Mouse (Mus musculus) heart, adult 10 weeks (tissue): ENCODE measurements around the gene Rspo1. TPM values are rescaled to one million over a fixed set of nuclear protein-coding genes. Genes with fewer than 3 reads are reported as not detected.

ENCODE experiments used
- polyA plus RNA-seq: library from polyadenylated mRNA; stranded (reverse); fragments of 350-450 nt; fragmentation: Illumina TruSeq; extraction: RNeasy Lipid Tissue Mini Kit (QIAGEN cat#74804); gene quantifications from one replicate; pipeline ENCODE4 v1.2.3, GENCODE M21; 2014; ENCODE audit warnings: low read depth, low replicate concordance

The Rspo1 gene
- polyA plus RNA-seq, result 4.4 TPM

GRCm38 (mm10) chr4:124985671-124986602, at the start of gene Rspo1:
TSS of gene Rspo1 (plus strand) at chr4:124986430.

GRCm38 (mm10) chr4:124936613-124937471, 49.4 kb upstream of the Rspo1 start, which contains the start of gene 9930104L06Rik:
TSS of gene 9930104L06Rik (plus strand) at chr4:124937048.

GRCm38 (mm10) chr4:124939211-124939610, 47.0 kb upstream of the Rspo1 start, which contains the start of gene Cdca8:
TSS of gene Cdca8 (minus strand) at chr4:124939311.

DNA sequence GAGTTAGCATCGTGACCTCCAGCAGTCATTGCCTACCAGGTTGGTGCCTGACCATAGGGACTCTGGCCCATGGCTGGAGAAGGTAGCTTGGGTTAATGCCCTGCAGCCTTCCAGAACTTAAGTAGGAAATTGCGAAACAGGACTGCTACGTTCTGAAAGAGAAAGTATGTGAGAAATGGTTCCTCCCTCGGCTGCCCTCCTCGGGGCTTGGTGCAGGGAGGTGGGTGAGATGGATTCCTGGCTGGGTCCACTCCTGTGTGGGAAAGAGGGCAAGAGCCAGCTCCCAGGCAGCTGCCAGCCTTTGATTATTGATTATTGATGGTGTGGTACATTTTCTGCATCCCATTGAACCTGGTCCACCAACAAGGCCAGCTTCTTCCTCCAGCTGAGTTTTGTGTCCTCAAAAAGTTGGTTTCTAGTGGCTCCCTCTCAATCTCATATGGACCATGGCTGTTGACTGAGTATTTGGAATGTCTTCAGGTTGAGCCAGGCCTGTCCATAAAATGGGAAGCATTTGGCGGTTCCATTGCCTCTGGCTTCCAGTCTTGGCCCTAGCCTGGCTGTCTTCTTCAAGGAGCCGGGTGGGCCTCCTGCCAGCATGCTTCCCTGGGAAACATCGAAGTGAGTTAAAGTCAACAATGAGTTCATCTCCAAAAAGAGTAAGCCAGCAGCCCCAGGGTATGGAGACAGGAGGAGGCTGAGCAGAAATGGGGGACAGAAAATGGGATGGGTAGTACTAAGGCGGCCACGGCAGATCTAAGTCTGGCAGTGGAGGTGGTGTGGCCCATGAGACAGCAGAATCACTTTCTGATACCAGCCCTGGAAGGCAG, 29.8 kb downstream of the Rspo1 start, which contains the start of gene Gnl2:
TSS of gene Gnl2 (plus strand) at position 780 of the 830 bp plus-strand sequence.

Other genes starting within 250 kb of the Rspo1 start
- 14.0 TPM for gene Inpp5b, start 244.6 kb upstream of the Rspo1 start, polyA plus RNA-seq
- 9.6 TPM for gene Mtf1, start 184.3 kb upstream of the Rspo1 start, polyA plus RNA-seq
- 25.6 TPM for gene Yrdc, start 135.8 kb upstream of the Rspo1 start, polyA plus RNA-seq
- 20.3 TPM for gene 1110065P20Rik, start 135.2 kb upstream of the Rspo1 start, polyA plus RNA-seq
- gene Maneal, start 124.3 kb upstream of the Rspo1 start, polyA plus RNA-seq, result 0.42 TPM
- gene Epha10, start 105.5 kb upstream of the Rspo1 start, polyA plus RNA-seq, result not detected
- 9.6 TPM for gene 9930104L06Rik, start 49.4 kb upstream of the Rspo1 start, polyA plus RNA-seq
- gene Cdca8, start 47.1 kb upstream of the Rspo1 start, polyA plus RNA-seq, result 0.55 TPM
- gene Gnl2, start 30.2 kb downstream of the Rspo1 start, polyA plus RNA-seq, result 52.7 TPM
- not detected for gene Dnali1, start 79.3 kb downstream of the Rspo1 start, polyA plus RNA-seq
- gene Snip1, start 80.2 kb downstream of the Rspo1 start, polyA plus RNA-seq, result 8.0 TPM
- 30.6 TPM for gene Meaf6, start 98.7 kb downstream of the Rspo1 start, polyA plus RNA-seq
- 3.4 TPM for gene Zc3h12a, start 141.4 kb downstream of the Rspo1 start, polyA plus RNA-seq